Mouse (Mus musculus) spleen, adult 2 months (tissue): ENCODE data around the gene Vdr.

Experiments used
- CTCF ChIP-seq: fragments of 200-500 bp; IDR thresholded peaks from 2 replicates; pipeline ENCODE4 v1.5.1; 2011; ENCODE audit warnings: mild to moderate bottlenecking, inconsistent platforms; ENCODE audit not compliant: insufficient read depth, insufficient read length, insufficient replicate concordance; ENCODE audit errors: extremely low read depth
- POLR2A ChIP-seq: fragments of 200-500 bp; IDR thresholded peaks from 2 replicates; pipeline ENCODE4 v1.6.1; 2011; ENCODE audit warnings: low read depth, low read length, inconsistent platforms

DNA sequence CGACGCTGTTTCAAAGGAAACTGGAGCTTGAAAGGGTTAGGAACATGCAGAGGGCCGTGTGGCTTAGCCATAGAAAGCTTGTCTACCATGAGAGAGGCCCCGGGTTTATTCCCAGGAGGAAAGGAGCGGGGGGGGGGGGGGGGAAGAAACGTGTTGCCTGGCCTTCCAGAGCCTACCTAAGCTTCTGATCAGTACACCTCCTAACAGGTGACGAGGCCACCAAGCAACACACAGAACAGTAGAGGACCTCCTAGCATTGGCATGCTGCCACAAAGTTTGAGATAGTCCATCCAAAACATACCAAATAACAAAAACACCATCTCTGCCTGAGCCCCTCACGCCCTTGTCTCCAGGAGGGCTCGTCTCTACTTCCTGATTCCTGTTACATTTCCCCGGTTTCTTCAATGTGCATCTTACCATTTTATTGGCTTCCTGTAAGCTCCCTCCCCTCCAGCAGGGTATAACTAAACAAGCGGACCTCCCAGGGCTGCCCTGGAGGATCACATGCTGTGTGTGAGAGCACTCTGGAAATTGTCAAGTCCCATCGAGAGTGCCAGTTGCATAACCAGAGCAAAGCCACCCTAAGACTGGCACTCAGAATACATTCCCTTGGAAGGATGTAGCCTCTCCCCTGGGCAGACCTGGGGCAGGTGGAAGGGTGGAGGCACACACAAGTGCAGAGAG is 87.7 kb downstream of the Vdr start:
- no peak for TF ChIP-seq POLR2A
- no peak for TF ChIP-seq CTCF
